Mouse (Mus musculus) left cerebral cortex, postnatal 10 days (tissue): Measurements from ENCODE around the gene Itpr3. TPM values are rescaled to one million over a fixed set of nuclear protein-coding genes. Genes with fewer than 3 reads are reported as not detected.
A peak's percentile ranks its signal among the peaks of the same experiment; 100 is the strongest.

Experiments used
- DNase-seq, 2 experiments: peaks; one replicate each; pipeline ENCODE4 v3.0.0; 2021 to 2022; ENCODE audit warnings: low spot score in 2 of 2, mixed read lengths in 1 of 2; ENCODE audit errors: extremely low spot score in 1 of 2
- intact Hi-C: fragments of 180-260 bp; cut with DNase I; formaldehyde crosslinking; loops from one replicate; pipeline ENCODE4 v1.15.1; 2025
- total RNA-seq, 2 experiments: library from RNA; stranded (reverse); gene quantifications; 2 replicates each; pipeline ENCODE4 v1.2.3; 2021

Itpr3 gene
- total RNA-seq, 2 experiments from 2014 or later: 2.1 to 2.9 TPM

- intact Hi-C loops: no loop called here
- no peak for DNase-seq
Observed at GRCm38 (mm10) chr17:27062684-27063083, 5.6 kb downstream of the Itpr3 start.

GRCm38 (mm10) chr17:27063717-27064116, 6.6 kb downstream of the Itpr3 start:
- no peak for DNase-seq
- intact Hi-C loops: no loop called here

- no peak for DNase-seq
- intact Hi-C loops: no loop called here
Observed at GRCm38 (mm10) chr17:27064195-27064594, 7.1 kb downstream of the Itpr3 start.

GRCm38 (mm10) chr17:27066065-27066464, 9.0 kb downstream of the Itpr3 start:
- DNase-seq: no peak
- intact Hi-C loops: no loop called here

GRCm38 (mm10) chr17:27069071-27069470, 12.0 kb downstream of the Itpr3 start:
- DNase-seq: no peak
- intact Hi-C loops: no loop called here

GRCm38 (mm10) chr17:27070913-27071312, 13.8 kb downstream of the Itpr3 start:
- DNase-seq: no peak
- intact Hi-C loops: no loop called here

- intact Hi-C loops: no loop called here
- DNase-seq: no peak
Observed at GRCm38 (mm10) chr17:27071630-27072029, 14.5 kb downstream of the Itpr3 start.

- DNase-seq: peak in 1 of 2 experiments; percentile 34
- intact Hi-C loops: no loop called here
Observed at GRCm38 (mm10) chr17:27072363-27072762, 15.3 kb downstream of the Itpr3 start.

GRCm38 (mm10) chr17:27073126-27073525, 16.0 kb downstream of the Itpr3 start:
- DNase-seq: no peak
- intact Hi-C loops: no loop called here

GRCm38 (mm10) chr17:27073778-27074177, 16.7 kb downstream of the Itpr3 start:
- DNase-seq: no peak
- intact Hi-C loops: no loop called here

GRCm38 (mm10) chr17:27074236-27074635, 17.1 kb downstream of the Itpr3 start:
- intact Hi-C loops: no loop called here
- DNase-seq: no peak

GRCm38 (mm10) chr17:27074849-27075745, 18.0 kb downstream of the Itpr3 start:
- intact Hi-C loops: no loop called here
- no peak for DNase-seq

GRCm38 (mm10) chr17:27077133-27077532, 20.0 kb downstream of the Itpr3 start:
- intact Hi-C loops: no loop called here
- no peak for DNase-seq

GRCm38 (mm10) chr17:27077920-27078319, 20.8 kb downstream of the Itpr3 start:
- intact Hi-C loops: no loop called here
- no peak for DNase-seq

GRCm38 (mm10) chr17:27078499-27078898, 21.4 kb downstream of the Itpr3 start:
- intact Hi-C loops: no loop called here
- no peak for DNase-seq

- intact Hi-C loops: no loop called here
- DNase-seq: no peak
Observed at GRCm38 (mm10) chr17:27081868-27082267, 24.8 kb downstream of the Itpr3 start.

- intact Hi-C loops: no loop called here
- no peak for DNase-seq
Observed at GRCm38 (mm10) chr17:27082796-27083195, 25.7 kb downstream of the Itpr3 start.

GRCm38 (mm10) chr17:27083601-27084000, 26.5 kb downstream of the Itpr3 start:
- intact Hi-C loops: no loop called here
- DNase-seq: no peak

- peak in 1 of 2 experiments; percentile 15 for DNase-seq
Observed at GRCm38 (mm10) chr17:27085676-27086075, 28.6 kb downstream of the Itpr3 start.

GRCm38 (mm10) chr17:27087426-27087825, 30.3 kb downstream of the Itpr3 start:
- no peak for DNase-seq
- intact Hi-C loops: loop anchor here (5.0 kb wide), 1 partner anchor 55 kb away; no protein-coding TSS in a partner anchor

More at GRCm38 (mm10) chr17:27085676-27086075, 28.6 kb downstream of the Itpr3 start:
- intact Hi-C loops: loop anchor here (5.0 kb wide), 1 partner anchor 53 kb away; no protein-coding TSS in a partner anchor
